Mouse (Mus musculus): Measurements from ENCODE around the gene Slc4a8.
"Not testable (repeated sequence)": the region's sequence is repeated elsewhere in the genome, so short reads cannot be mapped to it uniquely, and the experiment has no call there.

Slc4a8 gene

DNA sequence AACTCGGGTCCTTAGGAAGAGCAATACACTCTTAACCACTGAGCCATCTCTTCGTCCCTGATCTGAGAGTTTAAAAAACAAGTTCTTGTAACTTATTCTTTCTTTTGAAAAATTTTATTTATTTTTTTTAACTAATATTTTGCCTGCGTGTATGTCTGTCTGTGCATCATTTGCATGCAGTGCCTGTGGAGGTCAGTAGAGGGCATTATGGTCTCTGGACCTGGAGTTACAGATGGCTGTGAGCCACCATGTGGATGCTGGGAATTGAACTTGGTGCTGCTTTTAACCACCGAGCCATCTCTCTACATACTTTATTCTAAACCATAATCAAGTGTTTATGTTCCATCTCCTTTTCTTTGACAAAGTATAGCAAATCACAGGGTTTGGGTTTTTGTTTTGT, 11.1 kb downstream of the Slc4a8 start:
- no peak for DNase-seq (ENCODE audit: low read depth, low spot score)

DNA sequence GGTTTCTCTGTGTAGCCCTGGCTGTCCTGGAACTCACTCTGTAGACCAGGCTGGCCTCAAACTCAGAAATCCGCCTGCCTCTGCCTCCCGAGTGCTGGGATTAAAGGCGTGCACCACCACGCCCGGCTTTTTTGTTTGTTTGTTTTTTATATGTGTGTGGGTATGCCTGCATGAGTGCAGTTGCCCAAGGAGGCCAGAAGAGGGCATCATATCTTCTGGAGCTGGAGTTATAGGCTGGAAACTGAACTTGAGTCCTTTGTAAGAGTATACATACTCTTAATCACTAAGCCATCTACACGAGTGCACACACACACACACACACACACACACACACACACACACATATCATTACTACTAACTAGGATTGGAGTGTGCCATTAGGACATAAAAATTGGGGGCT, 12.3 kb downstream of the Slc4a8 start:
- not testable (repeated sequence) for DNase-seq (ENCODE audit: low read depth, low spot score)

DNA sequence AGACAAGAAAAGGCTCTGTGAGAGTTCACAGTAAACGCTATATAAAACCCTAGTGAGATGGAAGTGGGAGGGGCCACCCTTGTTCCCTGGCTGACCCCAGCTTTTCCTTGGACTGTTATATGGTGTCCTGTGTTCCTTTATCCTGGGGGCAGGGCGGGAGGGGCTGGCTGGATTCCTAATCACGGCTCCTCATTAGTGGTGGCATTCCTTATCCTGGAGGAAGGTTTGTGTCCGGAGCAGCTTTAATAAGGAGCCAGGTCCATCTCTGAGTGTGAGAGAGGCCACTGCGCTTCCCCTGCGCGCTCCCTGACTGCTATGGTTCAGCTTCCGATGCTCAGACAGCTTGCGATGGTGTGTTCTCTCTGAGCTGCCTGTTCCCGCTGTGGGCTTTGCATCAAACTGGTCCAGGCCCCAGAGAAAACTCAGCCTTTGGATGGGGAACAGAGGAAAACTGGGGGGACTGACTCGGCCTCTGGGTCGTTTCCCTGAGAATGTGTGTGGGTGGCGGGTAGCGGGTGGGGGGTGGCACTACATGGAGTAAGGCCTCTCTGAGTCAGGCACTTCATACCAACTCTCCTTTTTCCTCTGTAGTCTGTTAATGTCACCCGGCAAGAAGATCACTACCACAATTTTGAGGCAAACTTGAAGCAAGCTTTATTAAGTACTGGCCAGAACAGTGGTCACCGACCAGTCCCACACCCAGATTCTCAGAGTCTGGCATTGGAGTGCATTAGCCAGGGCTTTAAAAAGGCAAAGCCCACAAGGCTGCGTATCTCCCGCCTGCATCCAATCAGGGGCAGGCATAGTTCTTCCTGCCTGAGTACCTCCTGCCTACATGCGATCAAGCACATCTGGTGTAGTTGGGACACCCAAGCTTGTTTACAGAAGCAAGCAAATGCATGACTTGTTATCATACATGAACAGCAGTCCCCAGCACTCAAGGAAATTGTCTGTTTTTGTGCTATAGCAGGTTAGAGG, 13.9 kb downstream of the Slc4a8 start:
- DNase-seq (ENCODE audit: low read depth, low spot score): no peak

DNA sequence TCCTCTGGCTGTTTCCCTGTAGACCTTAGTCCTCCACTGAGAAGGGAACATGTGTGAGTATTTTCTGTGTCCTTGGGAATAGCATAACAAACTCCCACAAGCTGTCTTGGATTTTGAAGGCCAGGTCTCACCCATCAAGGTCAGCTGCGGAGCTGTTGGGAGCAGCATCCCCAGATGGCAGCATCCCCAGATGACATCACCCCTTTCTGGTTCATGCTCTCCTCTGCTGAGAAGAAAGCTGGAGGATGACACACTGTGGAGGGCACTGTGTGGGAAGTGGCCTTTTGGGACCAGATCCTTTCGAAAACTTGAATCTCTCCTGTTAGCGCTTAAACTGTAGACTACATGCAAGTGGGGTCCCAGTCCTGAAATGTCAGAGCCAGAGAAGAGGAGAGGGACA, 14.9 kb downstream of the Slc4a8 start:
- DNase-seq (ENCODE audit: low read depth, low spot score): no peak

DNA sequence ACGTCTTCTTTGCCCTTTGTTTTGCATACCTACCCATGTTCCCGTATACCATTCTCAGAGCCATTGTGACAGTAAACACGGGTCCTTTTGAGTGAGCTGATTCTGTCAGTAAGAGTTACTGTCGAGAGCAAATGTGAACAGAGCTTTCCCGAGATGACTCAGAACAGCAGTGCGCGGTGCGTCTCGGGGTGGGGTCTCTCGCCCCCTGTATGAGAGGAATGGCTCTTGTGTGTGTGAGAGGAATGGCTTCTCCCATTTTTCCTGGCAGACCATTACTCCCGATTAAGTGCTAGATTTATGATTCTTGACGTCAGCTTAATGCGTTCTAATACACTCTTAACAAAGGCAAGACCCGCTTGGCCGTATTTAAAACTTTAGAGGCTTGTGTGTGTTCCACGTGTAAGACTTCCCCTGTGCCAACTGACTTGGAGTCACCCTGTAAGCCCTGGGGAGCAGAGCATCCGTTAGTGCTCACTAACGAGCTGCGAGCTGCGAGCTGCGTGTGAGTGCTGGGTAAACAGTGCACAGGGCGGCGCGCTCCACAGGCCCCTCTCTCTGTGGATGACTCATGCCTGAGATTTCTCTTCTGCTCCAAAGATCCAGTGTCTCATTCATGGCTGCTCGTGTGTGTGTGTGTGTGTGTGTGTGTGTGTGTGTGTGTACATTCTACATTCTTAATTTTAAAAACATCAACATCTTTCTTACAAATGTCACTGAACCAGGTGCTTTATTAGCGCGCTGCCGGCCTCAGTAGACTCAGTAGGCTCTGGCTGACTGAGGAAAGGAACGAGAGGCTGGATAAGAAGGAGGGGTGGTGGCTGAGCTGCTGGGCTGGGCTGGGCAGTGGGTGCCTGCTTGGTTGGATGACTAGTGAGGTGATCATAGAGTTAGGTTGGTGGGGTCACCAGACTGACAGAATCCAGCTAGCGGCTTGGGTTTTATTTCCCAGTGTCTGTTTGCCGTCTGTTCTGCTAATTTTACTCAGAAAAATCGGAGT, 15.8 kb downstream of the Slc4a8 start:
- DNase-seq (ENCODE audit: low read depth, low spot score): no peak

DNA sequence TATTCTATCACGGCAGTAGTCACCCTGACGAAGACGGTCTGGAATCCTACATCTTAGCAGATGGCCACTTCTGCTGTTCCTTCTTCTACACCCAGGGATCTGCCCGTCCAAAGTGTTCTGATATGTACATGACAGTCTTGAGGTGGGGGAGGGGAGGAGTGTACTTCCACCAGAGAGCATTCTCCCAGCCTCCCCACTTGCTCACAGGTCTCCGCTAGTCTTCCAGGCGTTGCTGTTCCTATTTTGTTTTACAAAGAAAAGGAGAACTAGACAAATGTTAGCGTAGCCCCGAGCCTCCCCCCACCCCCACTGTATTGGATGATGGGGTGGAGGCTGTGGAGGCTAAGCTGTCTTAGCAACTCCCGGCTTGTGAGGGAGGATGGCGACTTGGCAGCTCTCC, 18.3 kb downstream of the Slc4a8 start:
- no peak for DNase-seq (ENCODE audit: low read depth, low spot score)

DNA sequence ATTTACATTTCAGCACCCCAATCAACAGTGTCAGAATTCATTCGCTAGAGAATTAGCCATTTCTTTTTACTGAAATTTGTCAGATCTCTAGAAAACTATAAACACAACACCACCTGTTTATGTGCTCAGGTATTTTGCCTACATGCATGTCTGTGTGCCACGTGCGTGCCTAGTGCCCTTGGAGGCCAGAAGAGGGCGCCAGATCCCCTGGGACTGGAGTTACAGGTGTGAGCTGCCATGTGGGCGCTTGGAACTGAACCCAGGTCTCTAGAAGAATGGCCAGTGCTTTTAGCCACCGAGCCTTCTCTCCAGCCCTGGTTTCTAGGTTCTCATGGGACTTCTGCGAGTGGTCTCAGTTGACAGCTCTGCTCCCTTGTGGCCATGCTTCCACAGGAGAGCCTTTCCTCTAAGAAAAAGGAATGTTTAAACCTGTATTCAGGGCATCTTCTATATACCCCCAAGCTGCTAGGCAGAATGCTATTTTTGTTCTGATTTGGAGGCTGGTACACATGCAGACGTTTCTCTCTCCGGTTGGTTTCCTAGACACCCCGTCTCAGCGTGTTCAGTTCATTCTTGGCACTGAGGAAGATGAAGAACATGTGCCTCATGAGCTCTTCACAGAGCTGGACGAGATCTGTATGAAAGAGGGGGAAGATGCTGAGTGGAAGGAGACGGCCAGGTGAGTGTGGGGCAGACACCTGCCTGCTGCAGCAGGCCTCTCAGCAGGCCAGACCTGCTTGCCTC, 21.9 kb downstream of the Slc4a8 start:
- no peak for DNase-seq (ENCODE audit: low read depth, low spot score)

DNA sequence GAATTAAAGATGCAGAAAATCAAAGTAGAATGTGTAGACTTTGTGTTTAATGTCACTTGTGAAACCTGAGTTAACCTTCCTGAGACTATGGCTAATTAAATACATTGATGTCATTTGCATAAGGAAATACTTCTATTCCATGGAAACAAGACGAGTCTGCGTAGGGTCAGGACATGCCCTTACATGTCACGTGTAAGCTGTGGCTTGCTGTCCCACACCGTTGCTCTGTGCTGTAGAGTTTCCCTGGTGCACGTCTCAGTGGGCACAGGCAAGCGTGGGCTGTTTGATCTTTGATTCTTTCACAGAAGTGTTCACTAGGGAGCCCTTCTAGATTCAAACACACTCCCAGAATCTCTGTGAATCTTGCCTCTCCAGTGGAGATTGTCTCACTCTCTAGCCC, 28.7 kb downstream of the Slc4a8 start:
- DNase-seq (ENCODE audit: low read depth, low spot score): no peak

DNA sequence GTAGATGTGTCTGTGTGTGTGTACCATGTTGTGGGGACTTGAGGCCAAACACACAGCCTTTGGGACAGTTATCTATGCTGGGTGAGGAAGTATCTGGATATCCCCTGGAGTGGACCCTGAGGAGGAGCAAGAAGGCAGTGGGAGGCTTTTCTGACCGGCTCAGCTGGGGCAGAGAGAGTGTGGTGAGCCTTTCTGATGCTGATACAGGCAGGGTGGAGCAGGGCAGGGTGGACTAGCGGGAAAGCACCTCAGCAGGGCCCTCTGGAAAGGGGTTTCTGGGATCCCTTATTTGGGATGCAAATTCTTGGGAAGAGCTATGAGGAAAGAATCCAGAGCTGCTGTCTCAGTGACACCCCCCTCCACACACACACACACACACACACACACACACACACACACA, 30.8 kb downstream of the Slc4a8 start:
- no peak for DNase-seq (ENCODE audit: low read depth, low spot score)

DNA sequence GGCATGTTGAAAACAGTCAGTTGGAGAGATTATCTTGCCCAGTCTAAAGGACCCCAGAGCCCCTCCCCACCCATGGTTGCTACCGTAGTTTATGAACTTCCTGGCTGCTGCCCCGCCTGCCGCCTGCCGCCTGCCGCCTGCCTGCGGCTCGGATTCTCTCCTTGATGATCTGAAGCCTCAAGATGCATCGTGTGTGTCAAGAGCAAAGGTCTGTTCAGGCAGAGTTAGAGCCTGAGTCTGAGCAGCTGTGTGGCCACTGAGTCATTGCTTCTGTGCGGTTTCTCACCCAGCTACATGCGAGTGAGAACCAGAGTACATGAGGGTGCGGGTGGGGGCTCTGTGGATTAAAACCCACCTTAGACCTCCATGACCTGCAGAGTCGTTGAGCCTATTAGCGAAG, 39.4 kb downstream of the Slc4a8 start:
- DNase-seq (ENCODE audit: low read depth, low spot score): no peak

DNA sequence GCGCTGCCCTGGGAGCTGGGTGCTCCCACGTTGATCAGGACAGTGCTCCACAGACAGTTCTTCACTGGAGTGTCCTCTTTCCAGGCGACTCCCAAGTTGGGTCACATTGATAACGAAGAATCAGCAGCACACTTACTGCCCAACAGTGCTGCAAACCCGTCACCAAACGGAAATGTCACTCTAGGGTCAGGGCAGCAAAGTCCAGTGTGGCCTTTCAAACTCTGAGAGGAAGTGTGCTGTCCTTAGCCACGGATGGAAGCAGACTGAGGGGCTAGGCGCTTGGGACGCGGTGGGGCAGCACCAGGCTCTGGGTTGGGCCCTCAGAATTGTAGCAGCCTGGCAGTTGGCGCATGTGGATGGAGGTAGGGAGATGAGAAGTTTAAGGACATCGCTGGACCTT, 46.5 kb downstream of the Slc4a8 start:
- DNase-seq (ENCODE audit: low read depth, low spot score): no peak

DNA sequence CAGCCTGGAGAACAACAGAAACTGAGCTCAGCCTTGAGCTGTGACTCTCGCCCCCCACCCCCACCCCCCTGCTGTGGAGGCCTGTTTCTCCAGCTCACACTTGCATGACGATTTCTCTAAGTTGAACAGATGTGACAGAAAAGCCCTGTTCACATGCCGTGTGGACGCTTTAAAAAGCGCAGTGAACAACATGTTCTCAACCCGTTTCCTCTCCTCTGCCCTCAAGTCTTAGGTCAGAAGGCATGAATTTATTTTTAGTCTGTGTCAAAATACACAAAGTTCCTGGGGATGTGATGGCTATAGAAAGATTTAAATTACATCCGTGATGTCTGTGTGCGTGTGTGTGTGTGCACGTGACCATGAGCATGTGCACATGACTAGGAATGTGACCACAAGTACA, 46.9 kb downstream of the Slc4a8 start:
- no peak for DNase-seq (ENCODE audit: low read depth, low spot score)

DNA sequence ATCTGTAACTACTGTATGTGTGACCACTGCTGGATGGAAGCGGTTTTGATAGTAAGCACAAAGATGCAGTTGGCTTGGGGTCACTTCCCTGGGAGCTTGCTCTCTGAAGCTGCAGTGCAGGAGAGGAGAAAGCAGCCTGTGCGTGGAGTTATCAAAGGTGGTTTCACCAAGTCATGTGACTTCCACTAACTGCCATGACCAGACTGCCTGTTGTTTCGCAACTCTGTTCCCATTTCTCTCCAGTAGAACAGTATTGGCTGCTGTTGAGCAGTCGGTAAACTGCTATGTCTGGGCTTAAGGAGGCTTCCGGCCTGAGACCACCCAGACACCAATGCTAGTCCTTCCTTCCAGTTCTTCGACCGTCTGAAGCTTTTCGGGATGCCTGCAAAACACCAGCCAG, 48.7 kb downstream of the Slc4a8 start:
- no peak for DNase-seq (ENCODE audit: low read depth, low spot score)

DNA sequence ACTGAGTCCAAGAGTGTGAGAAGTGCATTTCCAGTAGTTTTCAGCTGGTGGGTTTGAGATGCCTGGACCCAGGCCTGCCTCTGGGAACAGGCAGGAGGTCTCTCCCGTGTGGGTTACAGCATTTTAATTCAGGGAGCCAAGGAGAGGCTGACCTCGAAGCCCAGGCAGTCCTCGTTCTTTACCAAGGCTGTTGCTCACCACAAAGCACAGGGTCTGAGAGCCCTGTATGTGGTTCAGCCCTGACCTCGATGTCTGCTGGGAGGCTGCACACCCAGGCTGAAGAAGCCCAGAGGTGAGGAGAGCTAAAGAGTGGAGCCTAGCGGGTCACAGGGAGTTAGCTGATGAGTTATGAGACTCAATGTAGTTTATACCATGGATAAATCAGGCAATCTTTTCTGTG, 52.0 kb downstream of the Slc4a8 start:
- DNase-seq (ENCODE audit: low read depth, low spot score): no peak

DNA sequence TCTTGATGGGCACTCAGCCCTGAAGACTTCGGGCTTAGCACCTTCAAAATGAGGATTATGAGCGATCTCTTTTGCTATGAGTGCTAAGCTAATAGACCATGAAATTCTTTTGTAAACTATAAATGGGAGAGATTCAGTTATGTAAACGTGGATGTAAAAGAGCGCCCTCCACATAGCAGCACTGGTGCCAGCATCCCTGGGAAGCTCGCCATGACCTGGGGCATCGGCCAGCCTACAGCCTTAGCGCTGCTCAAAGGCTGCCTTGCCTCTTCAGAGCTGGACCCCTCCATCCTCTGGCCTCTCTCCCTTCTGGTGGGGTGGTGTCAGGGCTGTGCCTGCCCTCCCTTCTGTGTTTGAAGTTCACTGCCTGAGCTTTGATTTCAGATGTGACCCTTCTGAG, 52.5 kb downstream of the Slc4a8 start:
- no peak for DNase-seq (ENCODE audit: low read depth, low spot score)

DNA sequence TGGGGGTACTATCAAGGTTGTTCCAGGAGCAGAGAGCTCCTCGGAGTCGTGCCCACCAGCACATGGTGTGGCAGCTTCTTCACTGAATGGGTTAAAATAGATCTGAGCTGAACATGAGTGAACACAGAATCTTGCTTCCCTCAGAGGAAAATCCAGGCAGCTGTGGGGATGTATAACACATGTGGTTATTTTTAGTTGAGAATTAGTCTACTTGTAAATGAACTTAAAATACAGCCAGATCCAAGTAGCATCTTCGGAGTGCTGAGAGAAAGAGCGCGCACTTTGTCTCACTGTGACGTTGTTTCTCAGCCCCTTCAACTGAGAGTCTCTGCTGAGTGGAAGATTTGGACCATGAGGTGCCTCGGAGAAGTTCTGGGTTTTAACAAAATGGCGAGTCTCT, 53.8 kb downstream of the Slc4a8 start:
- no peak for DNase-seq (ENCODE audit: low read depth, low spot score)

DNA sequence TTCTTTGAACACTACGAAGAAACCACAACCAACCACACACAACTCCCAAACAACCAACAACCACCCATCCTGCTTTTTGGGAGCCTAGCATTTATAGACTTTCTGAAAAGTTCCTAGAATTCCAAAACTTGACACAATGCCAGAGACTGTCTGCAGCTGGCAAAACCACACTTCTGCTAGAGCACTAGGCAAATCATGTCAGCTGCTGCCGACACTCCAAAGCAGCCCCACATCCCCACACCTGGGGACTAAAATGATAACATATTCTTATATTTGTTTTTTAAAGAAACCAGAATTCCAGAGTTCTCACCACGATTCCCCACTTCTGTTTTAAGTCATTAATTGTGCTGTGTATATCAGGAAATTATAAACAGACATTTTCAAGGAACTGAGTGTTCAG, 57.3 kb downstream of the Slc4a8 start:
- no peak for DNase-seq (ENCODE audit: low read depth, low spot score)

DNA sequence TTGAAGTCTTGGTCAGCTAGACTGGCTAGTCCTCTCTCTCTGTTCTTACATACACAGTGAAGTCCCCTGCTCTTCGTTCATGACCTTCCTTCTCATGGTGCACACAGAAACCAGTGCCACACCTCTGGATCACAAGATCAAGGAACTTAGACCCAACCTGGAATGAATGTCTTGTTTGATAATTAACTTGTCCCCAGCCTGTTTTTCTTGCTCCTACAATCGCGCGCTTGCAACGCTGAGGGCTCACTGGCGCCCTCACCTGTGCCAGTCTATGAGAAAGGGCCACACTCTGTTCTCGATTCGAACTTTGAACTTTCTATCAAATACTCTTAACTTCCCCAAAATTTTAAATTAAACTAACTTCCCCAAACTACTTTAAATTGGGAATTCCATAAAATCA, 60.3 kb downstream of the Slc4a8 start:
- no peak for DNase-seq (ENCODE audit: low read depth, low spot score)

DNA sequence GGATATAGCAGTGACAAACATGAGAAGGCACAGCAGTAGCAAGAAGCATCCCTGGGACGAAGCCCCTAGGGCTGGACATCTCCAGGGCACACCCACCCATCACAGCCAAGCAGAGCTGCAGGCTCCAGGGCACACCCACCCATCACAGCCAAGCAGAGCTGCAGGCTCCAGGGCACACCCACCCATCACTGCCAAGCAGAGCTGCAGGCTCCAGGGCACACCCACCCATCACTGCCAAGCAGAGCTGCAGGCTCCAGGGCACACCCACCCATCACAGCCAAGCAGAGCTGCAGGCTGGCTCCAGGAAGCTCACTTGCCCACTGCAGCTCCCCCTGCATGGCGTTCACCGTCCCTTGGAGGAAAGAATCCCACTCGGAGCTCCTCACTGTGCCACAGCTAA, 60.8 kb downstream of the Slc4a8 start:
- DNase-seq (ENCODE audit: low read depth, low spot score): not testable (repeated sequence)

DNA sequence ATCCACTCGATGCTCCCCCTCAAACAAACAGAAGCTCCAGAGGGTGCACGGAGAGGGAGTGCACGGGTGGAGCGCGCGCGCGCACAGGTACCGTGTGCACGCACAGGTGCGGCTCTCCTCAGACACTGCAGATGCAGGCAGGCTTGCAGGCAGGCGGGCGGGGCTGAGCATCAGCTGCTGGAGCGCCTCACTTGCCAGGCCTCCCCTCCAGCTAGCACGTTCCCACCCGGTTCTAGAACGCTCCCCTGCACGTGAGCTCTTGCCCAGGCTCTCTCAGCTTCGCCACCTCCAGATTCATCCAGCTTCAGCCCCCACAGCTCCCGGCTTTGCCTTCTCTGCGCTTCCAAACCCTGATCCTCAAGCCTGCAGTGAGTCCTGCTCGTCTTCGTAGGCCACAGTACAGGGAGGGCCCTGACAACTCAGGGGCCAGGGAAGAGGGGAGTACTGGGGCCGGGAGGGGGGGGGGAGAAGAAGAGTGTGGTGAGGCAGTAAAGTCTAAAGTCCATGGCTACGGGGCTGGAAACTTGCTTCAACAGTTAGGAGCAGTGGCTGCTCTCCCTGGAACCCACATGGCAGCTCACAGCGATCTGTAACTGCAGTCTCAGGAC, 63.8 kb downstream of the Slc4a8 start:
- DNase-seq (ENCODE audit: low read depth, low spot score): no peak

DNA sequence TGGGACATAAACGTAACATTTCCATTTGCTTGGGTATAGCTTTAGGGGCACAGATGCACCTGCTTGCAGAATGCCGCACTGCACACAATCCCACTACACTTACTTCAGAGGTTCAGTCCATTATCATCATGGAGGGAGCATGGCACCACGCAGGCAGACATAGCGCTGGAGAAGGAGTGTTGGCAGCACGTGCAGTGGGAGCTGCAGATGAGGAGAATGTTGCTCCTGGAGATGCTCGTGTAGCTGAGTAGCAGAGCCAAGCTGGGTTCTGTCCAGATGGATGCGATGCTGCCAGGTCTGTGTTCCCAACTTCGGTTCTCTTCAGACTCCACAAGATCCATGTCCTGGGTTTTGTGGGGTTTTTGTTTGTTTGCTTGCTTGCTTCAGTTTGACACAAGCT, 64.5 kb downstream of the Slc4a8 start:
- no peak for DNase-seq (ENCODE audit: low read depth, low spot score)
